Mouse (Mus musculus): ENCODE measurements around the gene Tvp23a. TPM values are rescaled to one million over a fixed set of nuclear protein-coding genes. Genes with fewer than 3 reads are reported as not detected.

The Tvp23a gene
- total RNA-seq (2015) (0.07 TPM in 1 of 2 replicates, not detected in the other), total RNA-seq (2017) (0.22 TPM in 1 of 2 replicates, not detected in the other)

GRCm38 (mm10) chr16:10447264-10447594 is at the start of gene Tvp23a:
Gene Tvp23a (minus strand): TSS chr16:10447362.
- ATAC-seq (ENCODE audit: poor library complexity, severe bottlenecking) = no peak

- ATAC-seq (ENCODE audit: poor library complexity, severe bottlenecking) = no peak
These were observed 48.7 kb upstream of the Tvp23a start for GRCm38 (mm10) chr16:10495824-10496298.

GRCm38 (mm10) chr16:10492587-10492986 is 45.4 kb upstream of the Tvp23a start:
- no peak for ATAC-seq (ENCODE audit: poor library complexity, severe bottlenecking)

GRCm38 (mm10) chr16:10491716-10492115 is 44.6 kb upstream of the Tvp23a start:
- no peak for ATAC-seq (ENCODE audit: poor library complexity, severe bottlenecking)

- no peak for ATAC-seq (ENCODE audit: poor library complexity, severe bottlenecking)
These were observed 43.5 kb upstream of the Tvp23a start for GRCm38 (mm10) chr16:10490503-10491150.

- no peak for ATAC-seq (ENCODE audit: poor library complexity, severe bottlenecking)
These were observed 42.8 kb upstream of the Tvp23a start for GRCm38 (mm10) chr16:10489904-10490457.

- no peak for ATAC-seq (ENCODE audit: poor library complexity, severe bottlenecking)
These were observed 42.3 kb upstream of the Tvp23a start for GRCm38 (mm10) chr16:10489483-10489882.

GRCm38 (mm10) chr16:10488769-10489481 is 41.8 kb upstream of the Tvp23a start:
- peak; percentile 53 for ATAC-seq (ENCODE audit: poor library complexity, severe bottlenecking)

GRCm38 (mm10) chr16:10487895-10488493 is 40.8 kb upstream of the Tvp23a start:
- peak; percentile 75 for ATAC-seq (ENCODE audit: poor library complexity, severe bottlenecking)

- no peak for ATAC-seq (ENCODE audit: poor library complexity, severe bottlenecking)
These were observed 39.8 kb upstream of the Tvp23a start for GRCm38 (mm10) chr16:10486993-10487392.

- peak; percentile 56 for ATAC-seq (ENCODE audit: poor library complexity, severe bottlenecking)
These were observed 35.2 kb upstream of the Tvp23a start for GRCm38 (mm10) chr16:10482343-10482742.

- peak; percentile 70 for ATAC-seq (ENCODE audit: poor library complexity, severe bottlenecking)
These were observed 32.7 kb upstream of the Tvp23a start, which contains the start of gene Ciita for GRCm38 (mm10) chr16:10479857-10480256. Gene Ciita (plus strand): TSS chr16:10480059.

GRCm38 (mm10) chr16:10475919-10476318 is 28.8 kb upstream of the Tvp23a start:
- ATAC-seq (ENCODE audit: poor library complexity, severe bottlenecking) = peak; percentile 57

GRCm38 (mm10) chr16:10474956-10475355 is 27.8 kb upstream of the Tvp23a start:
- no peak for ATAC-seq (ENCODE audit: poor library complexity, severe bottlenecking)

- ATAC-seq (ENCODE audit: poor library complexity, severe bottlenecking) = no peak
These were observed 24.8 kb upstream of the Tvp23a start for GRCm38 (mm10) chr16:10471950-10472349.

GRCm38 (mm10) chr16:10468201-10468600 is 21.0 kb upstream of the Tvp23a start:
- ATAC-seq (ENCODE audit: poor library complexity, severe bottlenecking) = no peak

GRCm38 (mm10) chr16:10467391-10468107 is 20.4 kb upstream of the Tvp23a start:
- no peak for ATAC-seq (ENCODE audit: poor library complexity, severe bottlenecking)

- no peak for ATAC-seq (ENCODE audit: poor library complexity, severe bottlenecking)
These were observed 18.0 kb upstream of the Tvp23a start for GRCm38 (mm10) chr16:10465011-10465681.

GRCm38 (mm10) chr16:10461178-10461577 is 14.0 kb upstream of the Tvp23a start:
- ATAC-seq (ENCODE audit: poor library complexity, severe bottlenecking) = peak; percentile 63

- ATAC-seq (ENCODE audit: poor library complexity, severe bottlenecking) = no peak
These were observed 13.0 kb upstream of the Tvp23a start for GRCm38 (mm10) chr16:10460188-10460587.

Data from megakaryocyte, adult 5-6 weeks (primary cell).